Mouse (Mus musculus): Measurements from ENCODE around the gene Srl. TPM values are rescaled to one million over a fixed set of nuclear protein-coding genes. Genes with fewer than 3 reads are reported as not detected.

The Srl gene
- total and polyA plus RNA-seq, 3 experiments = 276 to 870 (median 771) TPM

- Histone ChIP-seq H3K27me3 (ENCODE audit: control insufficient read depth, insufficient read depth, low read length) (no peaks in the 10 kb centered on the region), H3K9ac (ENCODE audit: low read depth, low read length) (no peak overlapping the region), H3K4me1 (ENCODE audit: control insufficient read depth, insufficient read depth, low read length) (no peaks in the 10 kb centered on the region), H3K79me2 (replicated peaks; ENCODE audit: control insufficient read depth, insufficient read depth, low read length) (no peaks in the 10 kb centered on the region), H3K27ac (no peak overlapping the region), H3K36me3 (ENCODE audit: control insufficient read depth, insufficient read depth, low read length) (no peaks in the 10 kb centered on the region), H3K4me3 (no peak overlapping the region)
- no peak for TF ChIP-seq EP300 (IDR thresholded peaks at IDR 0.05; ENCODE audit: insufficient read depth, low read depth, low read length)
- no peak for TF ChIP-seq CTCF (IDR thresholded peaks at IDR 0.05)
- TF ChIP-seq POLR2A (IDR thresholded peaks at IDR 0.05; ENCODE audit: insufficient read depth, low read depth, low read length) = no peak
- WGBS = 78% methylated on average over 4 of the region's 4 CpGs
- DNase-seq = no peak
- intact Hi-C loops (cut with DNase I) = no loop called here
Measured at GRCm38 (mm10) chr16:4455693-4456092, 85.9 kb downstream of the Srl start.

- intact Hi-C loops (cut with DNase I) = no loop called here
- Histone ChIP-seq H3K4me1 (ENCODE audit: control insufficient read depth, insufficient read depth, low read length) (no peaks in the 10 kb centered on the region), H3K4me3 (no peak overlapping the region), H3K9ac (ENCODE audit: low read depth, low read length) (no peak overlapping the region), H3K27ac (no peak overlapping the region), H3K79me2 (replicated peaks; ENCODE audit: control insufficient read depth, insufficient read depth, low read length) (no peaks in the 10 kb centered on the region), H3K27me3 (ENCODE audit: control insufficient read depth, insufficient read depth, low read length) (no peaks in the 10 kb centered on the region), H3K36me3 (ENCODE audit: control insufficient read depth, insufficient read depth, low read length) (no peaks in the 10 kb centered on the region)
- no peak for DNase-seq
- WGBS = 83% methylated on average over 7 of the region's 7 CpGs
- TF ChIP-seq POLR2A (IDR thresholded peaks at IDR 0.05; ENCODE audit: insufficient read depth, low read depth, low read length) (no peak), EP300 (IDR thresholded peaks at IDR 0.05; ENCODE audit: insufficient read depth, low read depth, low read length) (no peak), CTCF (IDR thresholded peaks at IDR 0.05) (no peak)
Measured at GRCm38 (mm10) chr16:4454563-4454962, 87.1 kb downstream of the Srl start.

DNA sequence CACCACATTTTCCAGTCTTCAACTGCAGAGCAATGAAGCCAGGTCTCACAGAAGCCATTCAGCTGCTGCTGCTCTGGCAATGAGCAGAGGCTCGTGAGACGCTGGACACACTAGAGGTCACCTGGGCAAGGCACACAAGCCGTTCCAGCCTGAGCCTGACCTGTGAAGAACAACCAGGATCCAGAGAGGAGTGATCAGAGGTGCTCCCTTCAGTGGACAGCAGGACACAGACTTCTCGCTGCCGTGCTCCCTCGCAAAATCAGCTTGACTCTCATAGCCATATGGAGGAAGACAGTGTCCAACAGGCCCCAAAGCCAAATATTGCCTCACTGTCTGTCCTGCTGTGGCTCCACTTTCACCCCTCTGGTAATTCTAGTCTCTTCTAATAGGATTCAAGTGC, 92.2 kb downstream of the Srl start:
- Histone ChIP-seq H3K79me2 (replicated peaks; ENCODE audit: control insufficient read depth, insufficient read depth, low read length) (no peaks in the 10 kb centered on the region), H3K27me3 (ENCODE audit: control insufficient read depth, insufficient read depth, low read length) (no peaks in the 10 kb centered on the region), H3K4me3 (no peak overlapping the region), H3K27ac (no peak overlapping the region), H3K36me3 (ENCODE audit: control insufficient read depth, insufficient read depth, low read length) (no peaks in the 10 kb centered on the region), H3K4me1 (ENCODE audit: control insufficient read depth, insufficient read depth, low read length) (no peaks in the 10 kb centered on the region), H3K9ac (ENCODE audit: low read depth, low read length) (no peak overlapping the region)
- no peak for DNase-seq
- intact Hi-C loops (cut with DNase I) = no loop called here
- 85% methylated on average over 6 of the region's 6 CpGs for WGBS
- no peak for TF ChIP-seq POLR2A (IDR thresholded peaks at IDR 0.05; ENCODE audit: insufficient read depth, low read depth, low read length)
- TF ChIP-seq EP300 (IDR thresholded peaks at IDR 0.05; ENCODE audit: insufficient read depth, low read depth, low read length) = no peak
- no peak for TF ChIP-seq CTCF (IDR thresholded peaks at IDR 0.05)

GRCm38 (mm10) chr16:4448235-4448634, 93.4 kb downstream of the Srl start:
- no peak overlapping the region for H3K9ac ChIP-seq (ENCODE audit: low read depth, low read length)
- H3K79me2 ChIP-seq (replicated peaks; ENCODE audit: control insufficient read depth, insufficient read depth, low read length) = no peaks in the 10 kb centered on the region
- H3K4me3 ChIP-seq = no peak overlapping the region
- no peaks in the 10 kb centered on the region for H3K4me1 ChIP-seq (ENCODE audit: control insufficient read depth, insufficient read depth, low read length)
- WGBS = 45% methylated on average over 9 of the region's 9 CpGs
- no peaks in the 10 kb centered on the region for H3K36me3 ChIP-seq (ENCODE audit: control insufficient read depth, insufficient read depth, low read length)
- TF ChIP-seq POLR2A (IDR thresholded peaks at IDR 0.05; ENCODE audit: insufficient read depth, low read depth, low read length) (no peak), CTCF (IDR thresholded peaks at IDR 0.05) (no peak), EP300 (IDR thresholded peaks at IDR 0.05; ENCODE audit: insufficient read depth, low read depth, low read length) (no peak)
- no peak overlapping the region for H3K27ac ChIP-seq
- no peaks in the 10 kb centered on the region for H3K27me3 ChIP-seq (ENCODE audit: control insufficient read depth, insufficient read depth, low read length)
- intact Hi-C loops (cut with DNase I) = no loop called here
- peak in 1 of 2 experiments; percentile 42 for DNase-seq

DNA sequence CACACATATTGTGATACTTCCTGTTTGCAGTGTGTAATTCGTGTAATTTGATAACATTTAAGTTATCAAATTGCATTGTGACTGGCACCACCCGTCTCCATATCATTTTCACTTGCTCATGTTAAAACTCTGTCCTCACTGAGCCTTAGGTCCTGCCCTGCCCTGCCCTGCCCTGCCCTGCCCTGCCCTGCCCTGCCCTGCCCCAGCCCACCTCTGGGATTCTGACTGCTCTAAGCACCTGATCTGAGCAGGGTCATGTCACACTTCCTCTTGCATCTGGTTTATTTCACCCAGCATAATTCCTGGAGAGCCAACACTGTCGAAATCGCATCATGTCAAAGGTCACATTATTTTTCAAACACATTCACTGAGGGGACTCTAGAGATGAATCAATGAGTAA, 95.2 kb downstream of the Srl start:
- H3K9ac ChIP-seq (ENCODE audit: low read depth, low read length) = no peak overlapping the region
- no peaks in the 10 kb centered on the region for H3K27me3 ChIP-seq (ENCODE audit: control insufficient read depth, insufficient read depth, low read length)
- H3K79me2 ChIP-seq (replicated peaks; ENCODE audit: control insufficient read depth, insufficient read depth, low read length) = no peaks in the 10 kb centered on the region
- intact Hi-C loops (cut with DNase I) = no loop called here
- no peaks in the 10 kb centered on the region for H3K36me3 ChIP-seq (ENCODE audit: control insufficient read depth, insufficient read depth, low read length)
- no peak overlapping the region for H3K27ac ChIP-seq
- H3K4me3 ChIP-seq = no peak overlapping the region
- WGBS = 61% methylated on average over 4 of the region's 4 CpGs
- TF ChIP-seq EP300 (IDR thresholded peaks at IDR 0.05; ENCODE audit: insufficient read depth, low read depth, low read length) (no peak), CTCF (IDR thresholded peaks at IDR 0.05) (no peak), POLR2A (IDR thresholded peaks at IDR 0.05; ENCODE audit: insufficient read depth, low read depth, low read length) (no peak)
- H3K4me1 ChIP-seq (ENCODE audit: control insufficient read depth, insufficient read depth, low read length) = no peaks in the 10 kb centered on the region
- no peak for DNase-seq

- no peaks in the 10 kb centered on the region for H3K27me3 ChIP-seq (ENCODE audit: control insufficient read depth, insufficient read depth, low read length)
- DNase-seq = no peak
- H3K79me2 ChIP-seq (replicated peaks; ENCODE audit: control insufficient read depth, insufficient read depth, low read length) = no peaks in the 10 kb centered on the region
- no peak overlapping the region for H3K4me3 ChIP-seq
- H3K4me1 ChIP-seq (ENCODE audit: control insufficient read depth, insufficient read depth, low read length) = no peaks in the 10 kb centered on the region
- H3K27ac ChIP-seq = no peak overlapping the region; the same call in 1 of the 2 replicates
- no peaks in the 10 kb centered on the region for H3K36me3 ChIP-seq (ENCODE audit: control insufficient read depth, insufficient read depth, low read length)
- H3K9ac ChIP-seq (ENCODE audit: low read depth, low read length) = no peak overlapping the region
- 53% methylated on average over 1 of the region's 1 CpGs for WGBS
- intact Hi-C loops (cut with DNase I) = no loop called here
- TF ChIP-seq CTCF (IDR thresholded peaks at IDR 0.05) = no peak
- no peak for TF ChIP-seq EP300 (IDR thresholded peaks at IDR 0.05; ENCODE audit: insufficient read depth, low read depth, low read length)
- no peak for TF ChIP-seq POLR2A (IDR thresholded peaks at IDR 0.05; ENCODE audit: insufficient read depth, low read depth, low read length)
Measured at GRCm38 (mm10) chr16:4444378-4444777, 97.2 kb downstream of the Srl start.
